Mouse (Mus musculus): ENCODE results near the gene Dlg4. TPM values are rescaled to one million over a fixed set of nuclear protein-coding genes. Genes with fewer than 3 reads are reported as not detected.

Gene Dlg4
- polyA plus RNA-seq, 1 experiment from 2014 or later, result 24.9 TPM

GRCm38 (mm10) chr11:69984431-69984830 is 32.3 kb upstream of the Dlg4 start:
- 93% methylated on average over 8 of the region's 8 CpGs for WGBS
- Histone ChIP-seq H3K4me2 (no peak overlapping the region), H3K9me3 (no peaks in the 10 kb centered on the region), H3K4me3 (replicated peaks) (no peak overlapping the region), H3K9ac (no peak overlapping the region), H3K27me3 (no peaks in the 10 kb centered on the region), H3K27ac (no peak overlapping the region), H3K36me3 (replicated peaks) (peaks cover 56% of the 10 kb centered on the region), H3K4me1 (peaks cover 27% of the 10 kb centered on the region)
- no peak for ATAC-seq (ENCODE audit: low FRiP score)

GRCm38 (mm10) chr11:69989949-69990348 is 26.8 kb upstream of the Dlg4 start:
- WGBS, result 86% methylated on average over 8 of the region's 8 CpGs
- Histone ChIP-seq H3K4me1 (peaks cover 19% of the 10 kb centered on the region), H3K27me3 (no peaks in the 10 kb centered on the region), H3K9ac (no peak overlapping the region), H3K27ac (no peak overlapping the region), H3K4me3 (replicated peaks) (no peak overlapping the region), H3K4me2 (no peak overlapping the region), H3K9me3 (no peaks in the 10 kb centered on the region), H3K36me3 (replicated peaks) (peaks cover 64% of the 10 kb centered on the region)
- ATAC-seq (ENCODE audit: low FRiP score), result no peak

- H3K36me3 ChIP-seq (replicated peaks), result peaks cover 55% of the 10 kb centered on the region
- H3K4me2 ChIP-seq, result peak within 1 kb of the TSS; percentile 72
- H3K4me3 ChIP-seq (replicated peaks), result peak within 1 kb of the TSS; percentile 75
- under 1% methylated on average over 40 of the region's 40 CpGs for WGBS
- peak within 1 kb of the TSS; percentile 94 for H3K27ac ChIP-seq
- H3K27me3 ChIP-seq, result no peaks in the 10 kb centered on the region
- no peaks in the 10 kb centered on the region for H3K9me3 ChIP-seq
- peak; percentile 73 for ATAC-seq (ENCODE audit: low FRiP score)
- peak within 1 kb of the TSS; percentile 91 for H3K9ac ChIP-seq
- H3K4me1 ChIP-seq, result peaks cover 21% of the 10 kb centered on the region
Measured at GRCm38 (mm10) chr11:69990850-69991691, 25.7 kb upstream of the Dlg4 start, which contains the start of gene Gabarap. Gene Gabarap (plus strand): TSS chr11:69991143.

GRCm38 (mm10) chr11:69991711-69992110 is 25.0 kb upstream of the Dlg4 start:
- peak; percentile 24 for ATAC-seq (ENCODE audit: low FRiP score)
- H3K36me3 ChIP-seq (replicated peaks), result peaks cover 49% of the 10 kb centered on the region
- H3K4me2 ChIP-seq, result peak overlapping the region; percentile 72

GRCm38 (mm10) chr11:69992396-69992795 is 24.3 kb upstream of the Dlg4 start:
- Histone ChIP-seq H3K27ac (no peak overlapping the region), H3K9me3 (no peaks in the 10 kb centered on the region), H3K4me2 (peak overlapping the region; percentile 72), H3K36me3 (replicated peaks) (peaks cover 44% of the 10 kb centered on the region), H3K27me3 (no peaks in the 10 kb centered on the region), H3K4me3 (replicated peaks) (peak overlapping the region; percentile 75), H3K9ac (peak overlapping the region; percentile 91), H3K4me1 (peaks cover 23% of the 10 kb centered on the region)
- ATAC-seq (ENCODE audit: low FRiP score), result no peak
- WGBS, result 87% methylated on average over 10 of the region's 10 CpGs

More at GRCm38 (mm10) chr11:69991711-69992110, 25.0 kb upstream of the Dlg4 start:
- Histone ChIP-seq H3K4me1 (peaks cover 21% of the 10 kb centered on the region), H3K27me3 (no peaks in the 10 kb centered on the region), H3K27ac (peak overlapping the region; percentile 94), H3K9me3 (no peaks in the 10 kb centered on the region), H3K9ac (peak overlapping the region; percentile 91), H3K4me3 (replicated peaks) (peak overlapping the region; percentile 75)
- WGBS, result 1% methylated on average over 15 of the region's 15 CpGs

- H3K27me3 ChIP-seq, result no peaks in the 10 kb centered on the region
- peak overlapping the region; percentile 72 for H3K4me2 ChIP-seq
- H3K9me3 ChIP-seq, result no peaks in the 10 kb centered on the region
- peaks cover 42% of the 10 kb centered on the region for H3K36me3 ChIP-seq (replicated peaks)
- no peak for ATAC-seq (ENCODE audit: low FRiP score)
- WGBS, result 87% methylated on average over 3 of the region's 3 CpGs
- H3K9ac ChIP-seq, result no peak overlapping the region; the same call in 1 of the 2 replicates
- H3K4me1 ChIP-seq, result peaks cover 28% of the 10 kb centered on the region
- H3K4me3 ChIP-seq (replicated peaks), result no peak overlapping the region
- no peak overlapping the region for H3K27ac ChIP-seq
Measured at GRCm38 (mm10) chr11:69992932-69993331, 23.8 kb upstream of the Dlg4 start.

GRCm38 (mm10) chr11:69994401-69995090 is 22.2 kb upstream of the Dlg4 start:
- Histone ChIP-seq H3K9ac (no peak overlapping the region), H3K36me3 (replicated peaks) (peaks cover 42% of the 10 kb centered on the region), H3K4me3 (replicated peaks) (no peak overlapping the region; the same call in 1 of the 2 replicates), H3K4me1 (peaks cover 36% of the 10 kb centered on the region), H3K9me3 (no peaks in the 10 kb centered on the region), H3K4me2 (peak overlapping the region; percentile 60; the same call in 1 of the 2 replicates), H3K27me3 (no peaks in the 10 kb centered on the region), H3K27ac (no peak overlapping the region)
- no peak for ATAC-seq (ENCODE audit: low FRiP score)
- 87% methylated on average over 11 of the region's 11 CpGs for WGBS

GRCm38 (mm10) chr11:69995391-69995960 is 21.3 kb upstream of the Dlg4 start, which contains the start of gene Phf23:
Gene Phf23 (plus strand): TSS chr11:69995777.
- H3K27me3 ChIP-seq, result no peaks in the 10 kb centered on the region
- peaks cover 41% of the 10 kb centered on the region for H3K36me3 ChIP-seq (replicated peaks)
- peak within 1 kb of the TSS; percentile 60 for H3K4me2 ChIP-seq
- H3K4me1 ChIP-seq, result peaks cover 39% of the 10 kb centered on the region
- peak within 1 kb of the TSS; percentile 98 for H3K27ac ChIP-seq
- peak; percentile 80 for ATAC-seq (ENCODE audit: low FRiP score)
- peak within 1 kb of the TSS; percentile 94 for H3K4me3 ChIP-seq (replicated peaks)
- H3K9ac ChIP-seq, result peak within 1 kb of the TSS; percentile 90
- H3K9me3 ChIP-seq, result no peaks in the 10 kb centered on the region
- under 1% methylated on average over 36 of the region's 36 CpGs for WGBS

GRCm38 (mm10) chr11:69996161-69997061 is 20.3 kb upstream of the Dlg4 start:
- H3K9ac ChIP-seq, result peak overlapping the region; percentile 90
- H3K4me2 ChIP-seq, result peak overlapping the region; percentile 60
- WGBS, result under 1% methylated on average over 64 of the region's 66 CpGs
- peaks cover 39% of the 10 kb centered on the region for H3K4me1 ChIP-seq
- H3K27me3 ChIP-seq, result no peaks in the 10 kb centered on the region
- H3K4me3 ChIP-seq (replicated peaks), result peak overlapping the region; percentile 94
- no peak for ATAC-seq (ENCODE audit: low FRiP score)
- peaks cover 41% of the 10 kb centered on the region for H3K36me3 ChIP-seq (replicated peaks)
- H3K27ac ChIP-seq, result peak overlapping the region; percentile 98
- no peaks in the 10 kb centered on the region for H3K9me3 ChIP-seq

GRCm38 (mm10) chr11:69997070-69997509 is 19.7 kb upstream of the Dlg4 start:
- Histone ChIP-seq H3K4me1 (peaks cover 46% of the 10 kb centered on the region), H3K4me3 (replicated peaks) (peak overlapping the region; percentile 94), H3K9me3 (no peaks in the 10 kb centered on the region), H3K36me3 (replicated peaks) (peaks cover 41% of the 10 kb centered on the region), H3K4me2 (peak overlapping the region; percentile 60), H3K27me3 (no peaks in the 10 kb centered on the region), H3K9ac (peak overlapping the region; percentile 90), H3K27ac (peak overlapping the region; percentile 98)
- 2% methylated on average over 31 of the region's 44 CpGs for WGBS
- peak; percentile 33 for ATAC-seq (ENCODE audit: low FRiP score)
